Mouse (Mus musculus) stomach, embryonic 16.5 days (tissue): ENCODE measurements around the gene Atp6v0a2. TPM values are rescaled to one million over a fixed set of nuclear protein-coding genes. Genes with fewer than 3 reads are reported as not detected.
"Not testable (repeated sequence)": the region's sequence is repeated elsewhere in the genome, so short reads cannot be mapped to it uniquely, and the experiment has no call there.

Experiments used
- ATAC-seq: fragments of 200-750 bp; cut with Nextera tagmentation; 2 replicates; pipeline ENCODE4 v1.8.0; 2017; ENCODE audit warnings: moderate number of reproducible peaks, moderate TSS enrichment; ENCODE audit not compliant: insufficient read depth, low FRiP score
- H3K27ac ChIP-seq: fragments of 300-500 bp; sonication (generic); 2 replicates; pipeline ENCODE4 v1.5.1; 2014; ENCODE audit warnings: low read length
- H3K27me3 ChIP-seq: fragments of 300-500 bp; sonication (generic); 2 replicates; pipeline ENCODE4 v1.6.1; 2014; ENCODE audit warnings: low read length, control low read depth, mixed read lengths; ENCODE audit not compliant: control insufficient read depth, insufficient read depth
- H3K36me3 ChIP-seq: fragments of 300-500 bp; sonication (generic); 2 replicates; pipeline ENCODE4 v1.6.1; 2014; ENCODE audit warnings: low read length; ENCODE audit not compliant: control insufficient read depth, insufficient read depth
- H3K4me1 ChIP-seq: fragments of 300-500 bp; sonication (generic); 2 replicates; pipeline ENCODE4 v1.6.1; 2014; ENCODE audit warnings: low read length, control low read depth, mixed read lengths; ENCODE audit not compliant: control insufficient read depth, insufficient read depth
- H3K4me2 ChIP-seq: fragments of 300-500 bp; sonication (generic); 2 replicates; pipeline ENCODE4 v1.6.1; 2014; ENCODE audit warnings: low read depth, low read length, mixed read lengths
- H3K4me3 ChIP-seq: fragments of 300-500 bp; sonication (generic); replicated peaks from 2 replicates; pipeline ENCODE4 v1.5.1; 2014; ENCODE audit warnings: mild to moderate bottlenecking, low read length
- H3K9ac ChIP-seq: fragments of 300-500 bp; sonication (generic); 2 replicates; pipeline ENCODE4 v1.6.1; 2014; ENCODE audit warnings: low read length
- H3K9me3 ChIP-seq: fragments of 300-500 bp; sonication (generic); replicated peaks from 2 replicates; pipeline ENCODE4 v1.6.1; 2016; ENCODE audit warnings: low read length, control low read depth; ENCODE audit not compliant: control insufficient read depth
- WGBS: fragments of 180-500 bp; shearing (Covaris S2); extraction: QIAGEN DNeasy Blood & Tissue Kit; methylation state at CpG from one replicate; pipeline ENCODE4 v1.1.7; 2014; 5-methylcytosine and 5-hydroxymethylcytosine counted together
- polyA plus RNA-seq: library from polyadenylated mRNA; unstranded; fragments of >200 nt; fragmentation: Nextera tagmentation; extraction: Ambion mirVana; gene quantifications from 2 replicates; pipeline ENCODE4 v1.2.1, GENCODE M21; 2015

Gene Atp6v0a2
- polyA plus RNA-seq, 1 experiment from 2014 or later, result 44.0 TPM

GRCm38 (mm10) chr5:124632461-124632860 is 4.1 kb downstream of the Atp6v0a2 start:
- 73% methylated on average over 5 of the region's 5 CpGs for WGBS
- H3K27me3 ChIP-seq, result no peaks in the 10 kb centered on the region
- peaks cover 26% of the 10 kb centered on the region for H3K36me3 ChIP-seq
- peaks cover 13% of the 10 kb centered on the region for H3K4me1 ChIP-seq
- no peaks in the 10 kb centered on the region for H3K9me3 ChIP-seq
- no peak overlapping the region for H3K27ac ChIP-seq
- no peak overlapping the region for H3K4me3 ChIP-seq
- no peak overlapping the region for H3K9ac ChIP-seq
- ATAC-seq, result no peak
- H3K4me2 ChIP-seq, result no peak overlapping the region

- no peak overlapping the region for H3K9ac ChIP-seq
- H3K36me3 ChIP-seq, result peaks cover 31% of the 10 kb centered on the region
- no peak overlapping the region for H3K4me2 ChIP-seq
- H3K27me3 ChIP-seq, result no peaks in the 10 kb centered on the region
- H3K9me3 ChIP-seq, result no peaks in the 10 kb centered on the region
- 79% methylated on average over 2 of the region's 2 CpGs for WGBS
- no peak for ATAC-seq
- peaks cover 7% of the 10 kb centered on the region for H3K4me1 ChIP-seq
- H3K4me3 ChIP-seq, result no peak overlapping the region
- no peak overlapping the region for H3K27ac ChIP-seq
Measured at GRCm38 (mm10) chr5:124633425-124633824, 5.0 kb downstream of the Atp6v0a2 start.

- not testable (repeated sequence) for ATAC-seq, H3K4me3 ChIP-seq, H3K4me1 ChIP-seq, H3K27ac ChIP-seq, H3K9me3 ChIP-seq, H3K4me2 ChIP-seq, H3K27me3 ChIP-seq, H3K9ac ChIP-seq
- H3K36me3 ChIP-seq, result peaks cover 40% of the 10 kb centered on the region
- 84% methylated on average over 4 of the region's 4 CpGs for WGBS
Measured at GRCm38 (mm10) chr5:124635068-124635467, 6.7 kb downstream of the Atp6v0a2 start.

- Histone ChIP-seq H3K9ac (no peak overlapping the region), H3K27me3 (no peaks in the 10 kb centered on the region), H3K36me3 (peaks cover 40% of the 10 kb centered on the region), H3K4me3 (no peak overlapping the region), H3K9me3 (no peaks in the 10 kb centered on the region), H3K4me2 (no peak overlapping the region), H3K4me1 (no peaks in the 10 kb centered on the region), H3K27ac (no peak overlapping the region)
- 95% methylated on average over 3 of the region's 3 CpGs for WGBS
- ATAC-seq, result no peak
Measured at GRCm38 (mm10) chr5:124636139-124636538, 7.8 kb downstream of the Atp6v0a2 start.

- no peak overlapping the region for H3K4me2 ChIP-seq
- H3K9me3 ChIP-seq, result no peaks in the 10 kb centered on the region
- 93% methylated on average over 4 of the region's 4 CpGs for WGBS
- ATAC-seq, result no peak
- H3K27me3 ChIP-seq, result no peaks in the 10 kb centered on the region
- peaks cover 40% of the 10 kb centered on the region for H3K36me3 ChIP-seq
- H3K4me1 ChIP-seq, result no peaks in the 10 kb centered on the region
- no peak overlapping the region for H3K4me3 ChIP-seq
- no peak overlapping the region for H3K9ac ChIP-seq
- H3K27ac ChIP-seq, result no peak overlapping the region
Measured at GRCm38 (mm10) chr5:124636694-124637093, 8.3 kb downstream of the Atp6v0a2 start.

- no peak overlapping the region for H3K4me3 ChIP-seq
- peaks cover 40% of the 10 kb centered on the region for H3K36me3 ChIP-seq
- no peak overlapping the region for H3K4me2 ChIP-seq
- H3K9me3 ChIP-seq, result no peaks in the 10 kb centered on the region
- no peaks in the 10 kb centered on the region for H3K4me1 ChIP-seq
- WGBS, result 84% methylated on average over 11 of the region's 11 CpGs
- no peak overlapping the region for H3K27ac ChIP-seq
- ATAC-seq, result no peak
- H3K27me3 ChIP-seq, result no peaks in the 10 kb centered on the region
- no peak overlapping the region for H3K9ac ChIP-seq
Measured at GRCm38 (mm10) chr5:124637300-124637699, 8.9 kb downstream of the Atp6v0a2 start.

GRCm38 (mm10) chr5:124637836-124638235 is 9.5 kb downstream of the Atp6v0a2 start:
- no peak for ATAC-seq
- WGBS, result 92% methylated on average over 13 of the region's 13 CpGs
- H3K36me3 ChIP-seq, result peaks cover 40% of the 10 kb centered on the region

GRCm38 (mm10) chr5:124713741-124714140 is 85.4 kb downstream of the Atp6v0a2 start:
- H3K4me3 ChIP-seq, result no peak overlapping the region
- H3K4me2 ChIP-seq, result no peak overlapping the region
- no peaks in the 10 kb centered on the region for H3K27me3 ChIP-seq
- WGBS, result 80% methylated on average over 5 of the region's 5 CpGs
- H3K27ac ChIP-seq, result no peak overlapping the region
- no peak overlapping the region for H3K9ac ChIP-seq
- no peaks in the 10 kb centered on the region for H3K4me1 ChIP-seq
- H3K9me3 ChIP-seq, result no peaks in the 10 kb centered on the region
- ATAC-seq, result no peak
- peaks cover 23% of the 10 kb centered on the region; the same call in 1 of the 2 replicates for H3K36me3 ChIP-seq

More at GRCm38 (mm10) chr5:124637836-124638235, 9.5 kb downstream of the Atp6v0a2 start:
- Histone ChIP-seq H3K27me3 (no peaks in the 10 kb centered on the region), H3K4me1 (no peaks in the 10 kb centered on the region), H3K27ac (no peak overlapping the region), H3K4me3 (no peak overlapping the region), H3K9ac (no peak overlapping the region), H3K9me3 (no peaks in the 10 kb centered on the region), H3K4me2 (no peak overlapping the region)

- Histone ChIP-seq H3K4me2 (no peak overlapping the region), H3K27ac (no peak overlapping the region), H3K27me3 (no peaks in the 10 kb centered on the region), H3K36me3 (peaks cover 23% of the 10 kb centered on the region), H3K9ac (no peak overlapping the region), H3K4me1 (no peaks in the 10 kb centered on the region), H3K9me3 (no peaks in the 10 kb centered on the region), H3K4me3 (no peak overlapping the region)
- ATAC-seq, result no peak
- 89% methylated on average over 8 of the region's 8 CpGs for WGBS
Measured at GRCm38 (mm10) chr5:124715135-124715534, 86.8 kb downstream of the Atp6v0a2 start.

- Histone ChIP-seq H3K9me3 (no peaks in the 10 kb centered on the region), H3K27ac (no peak overlapping the region), H3K4me2 (no peak overlapping the region), H3K27me3 (no peaks in the 10 kb centered on the region), H3K4me3 (no peak overlapping the region), H3K36me3 (peaks cover 12% of the 10 kb centered on the region), H3K9ac (no peak overlapping the region), H3K4me1 (no peaks in the 10 kb centered on the region)
- ATAC-seq, result no peak
- WGBS, result 97% methylated on average over 11 of the region's 11 CpGs
Measured at GRCm38 (mm10) chr5:124717969-124718368, 89.6 kb downstream of the Atp6v0a2 start.
